Mouse (Mus musculus): ENCODE measurements around the gene Rab11fip5. TPM values are rescaled to one million over a fixed set of nuclear protein-coding genes. Genes with fewer than 3 reads are reported as not detected.

Gene Rab11fip5
- polyA plus RNA-seq, 1 experiment from 2014 or later = 21.4 TPM

GRCm38 (mm10) chr6:85333732-85334131, 40.7 kb downstream of the Rab11fip5 start:
- Histone ChIP-seq H3K9me3 (replicated peaks) (no peaks in the 10 kb centered on the region), H3K27ac (replicated peaks) (peak overlapping the region; percentile 92), H3K4me2 (replicated peaks) (peak overlapping the region; percentile 99), H3K4me3 (replicated peaks) (peak overlapping the region; percentile 89), H3K9ac (peak overlapping the region; percentile 42), H3K27me3 (no peaks in the 10 kb centered on the region), H3K4me1 (peaks cover 14% of the 10 kb centered on the region), H3K36me3 (0 out of 2 replicates have a peak, but pooled peaks cover 3% of the 10 kb centered on the region)
- ATAC-seq (ENCODE audit: insufficient number of reproducible peaks, low FRiP score, low TSS enrichment, low read depth) = no peak
- 2% methylated on average over 13 of the region's 13 CpGs for WGBS

GRCm38 (mm10) chr6:85333000-85333669, 41.3 kb downstream of the Rab11fip5 start, which contains the start of gene Sfxn5:
TSS of gene Sfxn5 (minus strand) at chr6:85333422.
- Histone ChIP-seq H3K4me3 (replicated peaks) (peak within 1 kb of the TSS; percentile 89), H3K4me1 (peaks cover 14% of the 10 kb centered on the region), H3K9me3 (replicated peaks) (no peaks in the 10 kb centered on the region), H3K4me2 (replicated peaks) (peak within 1 kb of the TSS; percentile 99), H3K27me3 (no peaks in the 10 kb centered on the region), H3K27ac (replicated peaks) (peak within 1 kb of the TSS; percentile 92), H3K36me3 (0 out of 2 replicates have a peak, but pooled peaks cover 3% of the 10 kb centered on the region), H3K9ac (peak within 1 kb of the TSS; percentile 68)
- WGBS = under 1% methylated on average over 49 of the region's 49 CpGs
- ATAC-seq (ENCODE audit: insufficient number of reproducible peaks, low FRiP score, low TSS enrichment, low read depth) = peak; percentile 96

- Histone ChIP-seq H3K27ac (replicated peaks) (no peak overlapping the region), H3K4me1 (peaks cover 14% of the 10 kb centered on the region), H3K4me2 (replicated peaks) (peak overlapping the region; percentile 99), H3K36me3 (0 out of 2 replicates have a peak, but pooled peaks cover 2% of the 10 kb centered on the region), H3K27me3 (no peaks in the 10 kb centered on the region), H3K4me3 (replicated peaks) (peak overlapping the region; percentile 89), H3K9ac (peak overlapping the region; percentile 68), H3K9me3 (replicated peaks) (no peaks in the 10 kb centered on the region)
- WGBS = under 1% methylated on average over 41 of the region's 41 CpGs
- ATAC-seq (ENCODE audit: insufficient number of reproducible peaks, low FRiP score, low TSS enrichment, low read depth) = peak; percentile 14; the same call in 1 of the 2 replicates
Observed at GRCm38 (mm10) chr6:85332351-85332999, 42.0 kb downstream of the Rab11fip5 start.

- WGBS = 15% methylated on average over 8 of the region's 8 CpGs
- H3K4me2 ChIP-seq (replicated peaks) = peak overlapping the region; percentile 99
- ATAC-seq (ENCODE audit: insufficient number of reproducible peaks, low FRiP score, low TSS enrichment, low read depth) = no peak
Observed at GRCm38 (mm10) chr6:85331736-85332135, 42.7 kb downstream of the Rab11fip5 start.

GRCm38 (mm10) chr6:85331221-85331735, 43.2 kb downstream of the Rab11fip5 start:
- no peaks in the 10 kb centered on the region for H3K9me3 ChIP-seq (replicated peaks)
- H3K9ac ChIP-seq = no peak overlapping the region
- no peak overlapping the region for H3K4me2 ChIP-seq (replicated peaks)
- H3K27ac ChIP-seq (replicated peaks) = no peak overlapping the region
- no peak for ATAC-seq (ENCODE audit: insufficient number of reproducible peaks, low FRiP score, low TSS enrichment, low read depth)
- 37% methylated on average over 6 of the region's 6 CpGs for WGBS
- H3K27me3 ChIP-seq = no peaks in the 10 kb centered on the region
- H3K4me3 ChIP-seq (replicated peaks) = no peak overlapping the region
- no peaks in the 10 kb centered on the region for H3K36me3 ChIP-seq
- H3K4me1 ChIP-seq = peaks cover 14% of the 10 kb centered on the region

More at GRCm38 (mm10) chr6:85331736-85332135, 42.7 kb downstream of the Rab11fip5 start:
- H3K36me3 ChIP-seq = no peaks in the 10 kb centered on the region
- no peaks in the 10 kb centered on the region for H3K27me3 ChIP-seq
- H3K27ac ChIP-seq (replicated peaks) = no peak overlapping the region
- no peaks in the 10 kb centered on the region for H3K9me3 ChIP-seq (replicated peaks)
- peak overlapping the region; percentile 89 for H3K4me3 ChIP-seq (replicated peaks)
- H3K9ac ChIP-seq = no peak overlapping the region
- peaks cover 14% of the 10 kb centered on the region for H3K4me1 ChIP-seq

GRCm38 (mm10) chr6:85329666-85330185, 44.7 kb downstream of the Rab11fip5 start:
- Histone ChIP-seq H3K36me3 (no peaks in the 10 kb centered on the region), H3K4me2 (replicated peaks) (no peak overlapping the region)
- 94% methylated on average over 4 of the region's 4 CpGs for WGBS

GRCm38 (mm10) chr6:85326564-85326963, 47.9 kb downstream of the Rab11fip5 start:
- no peak for ATAC-seq (ENCODE audit: insufficient number of reproducible peaks, low FRiP score, low TSS enrichment, low read depth)
- Histone ChIP-seq H3K9ac (no peak overlapping the region), H3K27ac (replicated peaks) (no peak overlapping the region), H3K27me3 (no peaks in the 10 kb centered on the region), H3K4me2 (replicated peaks) (no peak overlapping the region), H3K9me3 (replicated peaks) (no peaks in the 10 kb centered on the region), H3K4me3 (replicated peaks) (no peak overlapping the region), H3K36me3 (no peaks in the 10 kb centered on the region), H3K4me1 (peaks cover 5% of the 10 kb centered on the region; the same call in 1 of the 2 replicates)
- 80% methylated on average over 4 of the region's 4 CpGs for WGBS

More at GRCm38 (mm10) chr6:85329666-85330185, 44.7 kb downstream of the Rab11fip5 start:
- Histone ChIP-seq H3K27me3 (no peaks in the 10 kb centered on the region), H3K27ac (replicated peaks) (no peak overlapping the region), H3K9me3 (replicated peaks) (no peaks in the 10 kb centered on the region), H3K9ac (no peak overlapping the region), H3K4me3 (replicated peaks) (no peak overlapping the region), H3K4me1 (peaks cover 14% of the 10 kb centered on the region)
- no peak for ATAC-seq (ENCODE audit: insufficient number of reproducible peaks, low FRiP score, low TSS enrichment, low read depth)

GRCm38 (mm10) chr6:85325109-85325508, 49.3 kb downstream of the Rab11fip5 start:
- Histone ChIP-seq H3K4me1 (no peaks in the 10 kb centered on the region), H3K9ac (no peak overlapping the region), H3K4me2 (replicated peaks) (no peak overlapping the region), H3K4me3 (replicated peaks) (no peak overlapping the region), H3K27me3 (no peaks in the 10 kb centered on the region), H3K27ac (replicated peaks) (no peak overlapping the region), H3K9me3 (replicated peaks) (no peaks in the 10 kb centered on the region), H3K36me3 (no peaks in the 10 kb centered on the region)
- ATAC-seq (ENCODE audit: insufficient number of reproducible peaks, low FRiP score, low TSS enrichment, low read depth) = no peak
- 17% methylated on average over 2 of the region's 2 CpGs for WGBS

- no peak overlapping the region for H3K4me2 ChIP-seq (replicated peaks)
- no peaks in the 10 kb centered on the region for H3K4me1 ChIP-seq
- no peaks in the 10 kb centered on the region for H3K9me3 ChIP-seq (replicated peaks)
- ATAC-seq (ENCODE audit: insufficient number of reproducible peaks, low FRiP score, low TSS enrichment, low read depth) = peak; percentile 19; the same call in 1 of the 2 replicates
- no peaks in the 10 kb centered on the region for H3K36me3 ChIP-seq
- H3K27ac ChIP-seq (replicated peaks) = no peak overlapping the region
- H3K4me3 ChIP-seq (replicated peaks) = no peak overlapping the region
- H3K27me3 ChIP-seq = no peaks in the 10 kb centered on the region
- H3K9ac ChIP-seq = no peak overlapping the region
- 64% methylated on average over 6 of the region's 6 CpGs for WGBS
Observed at GRCm38 (mm10) chr6:85320445-85320866, 54.0 kb downstream of the Rab11fip5 start.

- peaks cover 3% of the 10 kb centered on the region; the same call in 1 of the 2 replicates for H3K4me1 ChIP-seq
- H3K27me3 ChIP-seq = no peaks in the 10 kb centered on the region
- ATAC-seq (ENCODE audit: insufficient number of reproducible peaks, low FRiP score, low TSS enrichment, low read depth) = no peak
- no peak overlapping the region for H3K27ac ChIP-seq (replicated peaks)
- WGBS = 83% methylated on average over 2 of the region's 2 CpGs
- no peak overlapping the region for H3K9ac ChIP-seq
- H3K9me3 ChIP-seq (replicated peaks) = no peaks in the 10 kb centered on the region
- H3K4me3 ChIP-seq (replicated peaks) = no peak overlapping the region
- H3K4me2 ChIP-seq (replicated peaks) = no peak overlapping the region
- H3K36me3 ChIP-seq = no peaks in the 10 kb centered on the region
Observed at GRCm38 (mm10) chr6:85316211-85316610, 58.2 kb downstream of the Rab11fip5 start.

All from embryonic facial prominence, embryonic 15.5 days (tissue).